Mouse (Mus musculus): ENCODE measurements at regions not wholly inside any gene's neighbourhood (a gene's known extent, or its start where the extent isn't known, plus 50 kb on each side); places are given as distances from the start of the nearest gene placed in this dataset.

- TF ChIP-seq CTCF (IDR thresholded peaks at IDR 0.05; ENCODE audit: low read depth, low read length) (no peak), POLR2AphosphoS5 (IDR thresholded peaks at IDR 0.05; ENCODE audit: insufficient replicate concordance, low read depth, low read length) (no peak), GATA1 (IDR thresholded peaks at IDR 0.05; ENCODE audit: borderline replicate concordance, low read length) (no peak), GATA2 (IDR thresholded peaks at IDR 0.05; ENCODE audit: borderline replicate concordance, low read depth, low read length) (no peak), TAL1 (conservative IDR thresholded peaks at IDR 0.05; ENCODE audit: low read depth, low read length) (no peak)
Observed at GRCm38 (mm10) chr9:46749441-46749840, 249.1 kb upstream of the Gm4791 start.
